Mouse (Mus musculus) frontal cortex, postnatal 10 days (tissue): ENCODE results near the gene Cmtm2b.

Source experiments
- DNase-seq, 2 experiments: peaks; one replicate each; pipeline ENCODE4 v3.0.0; 2022; ENCODE audit warnings: low spot score in 2 of 2, mixed read lengths in 1 of 2

The Cmtm2b gene

GRCm38 (mm10) chr8:104341678-104342077 is 19.6 kb downstream of the Cmtm2b start:
- no peak for DNase-seq

DNA sequence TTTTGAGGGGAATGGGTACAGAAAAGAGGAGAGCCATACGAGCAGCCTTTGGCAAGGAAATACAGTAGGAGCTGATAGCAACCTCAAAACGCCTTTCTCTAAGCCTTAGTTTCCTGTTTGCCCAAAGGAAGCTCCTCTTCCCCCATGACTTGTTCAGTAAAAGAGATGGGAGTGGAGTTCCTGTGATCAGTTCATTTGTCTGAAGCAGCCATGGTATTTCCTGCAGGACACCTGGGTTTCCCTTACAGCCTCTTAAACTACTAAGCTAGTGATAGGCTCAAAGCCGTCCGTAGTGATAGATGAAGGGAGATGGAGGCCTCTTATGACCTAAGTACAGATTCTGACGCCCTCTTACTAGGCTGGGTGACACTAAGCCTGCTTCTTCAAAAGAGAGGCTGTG is 20.4 kb downstream of the Cmtm2b start:
- DNase-seq, result no peak

DNA sequence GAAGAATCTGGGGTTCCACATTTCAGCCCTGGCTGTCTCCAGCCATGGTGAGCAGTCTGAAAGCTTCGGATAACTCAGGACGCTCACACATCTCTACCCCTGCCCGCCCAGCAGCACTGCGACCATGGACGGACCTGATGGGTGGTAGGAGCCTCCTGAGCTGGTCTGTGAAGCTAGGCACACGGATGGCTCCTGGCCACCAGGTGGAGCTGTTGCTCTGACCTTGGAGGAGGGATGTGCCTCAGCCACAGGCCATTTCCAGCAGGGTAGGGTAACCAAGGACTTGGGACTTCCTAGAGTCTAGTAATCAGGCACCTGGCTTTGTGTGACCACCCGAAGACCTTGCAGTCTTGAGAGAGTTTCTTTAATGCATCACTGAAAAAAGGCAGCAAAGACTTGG is 21.9 kb downstream of the Cmtm2b start:
- DNase-seq, result peak; percentile 62 to 81

GRCm38 (mm10) chr8:104344622-104345021 is 22.6 kb downstream of the Cmtm2b start:
- no peak for DNase-seq

DNA sequence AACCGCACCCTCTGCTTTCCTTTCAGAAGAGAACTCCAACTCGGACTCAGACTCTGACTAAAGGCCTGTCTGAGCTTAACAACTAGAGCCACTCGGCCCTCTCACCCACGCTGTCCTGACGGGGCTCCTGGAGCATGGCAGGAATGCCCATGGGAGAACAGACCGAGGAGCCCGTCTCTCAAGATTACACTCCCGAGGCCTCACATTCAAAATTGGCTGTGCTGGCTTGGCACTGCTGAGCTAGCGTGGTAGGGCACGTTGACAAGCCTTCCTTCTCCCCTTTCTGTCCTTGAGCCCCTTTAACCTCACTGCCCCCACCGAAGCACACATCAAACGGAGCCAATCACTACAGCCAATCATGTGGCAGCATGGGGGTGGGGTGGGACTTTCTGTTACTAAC is 24.7 kb downstream of the Cmtm2b start:
- DNase-seq, result no peak

DNA sequence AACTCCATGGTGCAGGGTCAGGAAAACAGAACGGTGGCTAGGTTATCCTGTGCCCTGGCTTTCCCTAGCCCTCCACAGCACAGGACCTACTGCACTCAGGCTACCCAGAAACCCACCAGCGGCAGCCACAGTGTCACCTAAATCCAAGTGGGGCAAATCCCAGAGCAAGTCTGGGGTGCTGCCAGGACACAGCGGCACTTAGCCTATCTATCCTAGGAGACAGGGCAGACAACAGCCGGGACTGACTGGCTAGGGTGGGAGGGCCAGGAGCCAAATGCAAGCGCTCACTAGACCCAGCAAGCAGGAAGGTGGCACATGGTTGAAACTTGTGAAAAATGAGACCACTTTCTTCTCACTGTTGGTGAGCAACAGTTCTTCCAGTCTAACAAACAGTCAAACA is 26.9 kb downstream of the Cmtm2b start:
- DNase-seq, result no peak

DNA sequence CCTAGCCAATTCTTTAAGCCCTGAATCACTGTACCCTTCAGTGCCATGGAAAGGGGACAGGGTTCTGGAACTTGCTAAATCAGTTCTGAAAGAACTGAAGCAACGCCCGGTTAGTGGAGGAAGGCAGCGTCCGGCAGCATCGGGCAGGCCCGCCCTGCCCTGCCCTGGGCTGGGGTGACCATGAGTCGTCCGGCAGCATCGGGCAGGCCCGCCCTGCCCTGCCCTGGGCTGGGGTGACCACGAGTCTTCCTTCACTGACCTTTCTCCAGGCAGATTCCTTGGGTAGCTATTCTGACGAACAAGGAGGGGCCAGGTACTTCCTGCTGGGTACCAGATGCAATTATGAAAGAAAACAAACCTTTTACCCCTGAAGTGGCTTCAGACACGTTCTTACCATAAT is 28.0 kb downstream of the Cmtm2b start:
- no peak for DNase-seq

GRCm38 (mm10) chr8:104353186-104353585 is 31.2 kb downstream of the Cmtm2b start:
- DNase-seq, result no peak

GRCm38 (mm10) chr8:104354504-104354903 is 32.5 kb downstream of the Cmtm2b start:
- DNase-seq, result no peak

DNA sequence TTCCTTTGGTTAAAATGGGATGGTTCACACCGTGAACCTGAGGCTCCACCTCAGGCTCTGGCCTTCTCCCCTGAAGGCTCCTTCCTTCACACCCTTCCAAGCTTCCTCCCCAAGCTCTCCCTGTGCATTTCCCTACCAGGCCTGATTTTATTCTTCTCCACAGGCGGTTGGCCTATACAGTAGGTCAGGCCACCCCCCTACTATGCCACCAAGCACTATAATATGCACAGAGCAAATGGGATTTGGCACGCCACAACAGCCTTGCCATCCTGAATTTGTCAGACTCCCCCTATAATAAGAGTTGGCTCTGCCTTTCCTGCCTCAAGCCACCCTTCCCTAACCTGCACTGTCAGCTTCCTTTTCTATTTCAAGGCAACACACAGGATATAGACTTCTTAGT is 36.6 kb downstream of the Cmtm2b start:
- no peak for DNase-seq

- DNase-seq, result no peak
Measured at GRCm38 (mm10) chr8:104359778-104360456, 37.9 kb downstream of the Cmtm2b start.

GRCm38 (mm10) chr8:104365695-104366094 is 43.7 kb downstream of the Cmtm2b start:
- no peak for DNase-seq

DNA sequence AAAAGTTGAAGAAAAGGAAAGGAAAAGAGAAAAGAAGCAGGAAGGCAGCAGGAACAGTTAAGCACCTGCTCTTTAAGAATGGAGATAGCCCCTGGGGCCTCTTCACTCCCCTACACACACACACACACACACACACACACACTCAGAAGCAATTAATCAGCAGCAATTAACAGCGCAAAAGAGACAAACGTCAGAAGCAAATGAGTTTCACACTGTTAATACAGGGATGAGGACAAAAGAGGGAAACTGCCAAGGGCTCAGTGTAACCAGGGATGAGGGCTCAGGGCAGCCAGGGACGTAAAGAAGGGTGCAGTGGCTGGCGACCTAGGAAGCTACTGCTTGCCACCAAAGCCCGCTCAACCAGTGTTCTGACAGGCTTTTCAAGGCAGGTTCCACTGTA is 45.4 kb downstream of the Cmtm2b start:
- DNase-seq, result no peak

GRCm38 (mm10) chr8:104369591-104369990 is 47.6 kb downstream of the Cmtm2b start:
- no peak for DNase-seq

DNA sequence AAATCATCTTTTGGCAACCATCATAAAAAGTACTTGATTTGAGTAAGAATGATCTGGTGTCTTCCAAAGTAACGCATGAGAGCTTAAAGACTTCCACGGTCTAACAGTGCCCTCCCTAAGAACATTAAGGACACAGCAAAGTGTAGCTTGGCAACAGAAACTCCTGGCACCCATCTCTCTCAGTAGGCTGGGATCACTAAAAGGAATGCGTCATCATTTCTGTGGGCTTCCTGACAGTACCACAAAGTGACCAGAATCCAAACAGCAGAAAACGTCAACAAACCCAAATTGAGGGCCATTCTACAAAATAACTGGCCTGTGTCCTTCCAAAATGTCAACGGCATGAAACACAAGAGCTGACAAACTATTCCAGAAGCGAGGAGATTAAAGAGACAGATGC is 48.0 kb downstream of the Cmtm2b start:
- no peak for DNase-seq

DNA sequence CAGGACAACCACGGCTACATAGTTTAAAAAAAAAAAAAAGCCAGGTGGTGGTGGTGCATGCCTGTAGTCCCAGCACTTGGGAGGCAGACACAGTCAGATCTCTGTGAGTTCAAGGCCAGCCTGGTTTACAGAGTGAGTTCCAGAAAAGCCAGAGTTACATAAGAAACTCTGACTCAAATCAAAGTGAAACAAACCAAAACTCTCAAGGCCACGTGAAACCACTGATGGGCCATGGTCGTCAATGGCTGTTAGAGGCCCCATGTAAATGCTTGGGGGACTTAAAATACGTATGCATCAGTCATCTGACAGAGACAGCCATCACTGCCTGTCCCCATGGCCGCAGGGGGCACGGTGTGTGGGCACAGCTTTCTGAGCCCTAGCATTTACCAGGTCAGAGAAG is 49.1 kb downstream of the Cmtm2b start:
- DNase-seq, result no peak

DNA sequence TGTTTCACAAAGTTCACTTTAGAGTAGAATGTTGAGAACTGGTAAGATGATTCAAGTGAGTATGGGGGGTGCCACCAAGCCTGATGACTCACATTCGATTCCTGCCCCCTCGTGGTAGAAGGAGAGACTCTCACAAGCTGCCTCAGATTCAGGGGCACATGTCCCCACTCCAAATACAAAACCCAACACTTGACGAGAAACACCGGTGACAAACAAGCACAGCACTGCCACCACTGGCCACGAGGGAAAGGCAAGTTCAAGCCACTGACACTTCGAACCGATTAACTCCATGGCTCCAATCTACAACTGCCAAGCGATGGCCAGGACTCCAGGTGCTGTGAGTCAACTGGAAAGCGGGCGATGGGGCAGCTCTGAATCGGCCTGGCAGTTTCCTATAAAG is 51.7 kb downstream of the Cmtm2b start:
- DNase-seq, result no peak

- no peak for DNase-seq
Measured at GRCm38 (mm10) chr8:104374269-104374668, 52.2 kb downstream of the Cmtm2b start.

GRCm38 (mm10) chr8:104374864-104375846 is 53.1 kb downstream of the Cmtm2b start:
- no peak for DNase-seq

- DNase-seq, result no peak
Measured at GRCm38 (mm10) chr8:104375959-104376358, 53.9 kb downstream of the Cmtm2b start.

GRCm38 (mm10) chr8:104376669-104377068 is 54.6 kb downstream of the Cmtm2b start:
- no peak for DNase-seq

DNA sequence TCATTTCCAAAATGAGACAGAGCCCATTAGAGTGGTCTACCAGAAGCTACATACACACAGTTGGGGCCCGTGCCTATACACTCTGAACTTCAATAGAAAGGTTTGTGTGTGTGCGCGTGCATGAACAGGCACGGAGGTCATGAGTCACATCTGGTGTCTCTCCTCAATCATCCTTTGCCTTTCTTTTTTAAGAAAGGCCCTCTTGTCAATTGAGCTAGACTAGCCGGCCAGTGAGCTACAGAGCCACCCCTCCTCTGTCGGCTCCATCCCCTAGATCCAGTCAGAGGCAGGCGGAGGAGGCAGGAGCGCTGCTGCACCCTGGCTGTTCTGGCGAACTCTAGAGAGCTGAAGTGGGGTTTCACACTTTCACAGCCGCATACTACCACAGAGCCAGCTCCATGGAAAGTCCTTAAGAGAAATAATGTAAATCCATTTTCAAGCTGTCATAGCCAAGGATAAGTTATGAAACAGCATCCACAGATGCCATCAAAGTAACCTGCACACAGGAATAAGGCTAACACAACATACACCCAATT is 57.3 kb downstream of the Cmtm2b start:
- DNase-seq, result no peak

GRCm38 (mm10) chr8:104380269-104380668 is 58.2 kb downstream of the Cmtm2b start:
- DNase-seq, result no peak
